Mouse (Mus musculus) embryonic facial prominence, embryonic 14.5 days (tissue): ENCODE data around the gene Fcrla. TPM values are rescaled to one million over a fixed set of nuclear protein-coding genes. Genes with fewer than 3 reads are reported as not detected.
"Not testable (repeated sequence)": the region's sequence is repeated elsewhere in the genome, so short reads cannot be mapped to it uniquely, and the experiment has no call there.

Source experiments
- ATAC-seq: fragments of 200-750 bp; cut with Nextera tagmentation; 2 replicates; pipeline ENCODE4 v1.8.0; 2017; ENCODE audit warnings: low read depth, moderate number of reproducible peaks, moderate TSS enrichment
- DNase-seq: peaks from one replicate; pipeline ENCODE4 v3.0.0-alpha.2; 2015; ENCODE audit warnings: low spot score
- H3K27ac ChIP-seq: fragments of 300-500 bp; sonication (generic); replicated peaks from 2 replicates; pipeline ENCODE4 v1.5.1; 2014; ENCODE audit warnings: low read depth, mild to moderate bottlenecking, low read length, moderate library complexity
- H3K27me3 ChIP-seq: fragments of 300-500 bp; sonication (generic); replicated peaks from 2 replicates; pipeline ENCODE4 v1.6.1; 2014; ENCODE audit warnings: low read length; ENCODE audit not compliant: control insufficient read depth, insufficient read depth
- H3K36me3 ChIP-seq: fragments of 300-500 bp; sonication (generic); 2 replicates; pipeline ENCODE4 v1.6.1; 2014; ENCODE audit warnings: low read length, mixed read lengths; ENCODE audit not compliant: control insufficient read depth, insufficient read depth
- H3K4me1 ChIP-seq: fragments of 300-500 bp; sonication (generic); 2 replicates; pipeline ENCODE4 v1.6.1; 2014; ENCODE audit warnings: antibody characterized with exemption, low read length; ENCODE audit not compliant: control insufficient read depth, insufficient read depth
- H3K4me2 ChIP-seq: fragments of 300-500 bp; sonication (generic); 2 replicates; pipeline ENCODE4 v1.6.1; 2014; ENCODE audit warnings: low read depth, mild to moderate bottlenecking, low read length, moderate library complexity, mixed read lengths
- H3K4me3 ChIP-seq: fragments of 300-500 bp; sonication (generic); 2 replicates; pipeline ENCODE4 v1.5.1; 2014; ENCODE audit warnings: low read depth, mild to moderate bottlenecking, low read length
- H3K9ac ChIP-seq: fragments of 300-500 bp; sonication (generic); 2 replicates; pipeline ENCODE4 v1.6.1; 2014; ENCODE audit warnings: low read depth, mild to moderate bottlenecking, low read length, moderate library complexity, mixed read lengths
- H3K9me3 ChIP-seq: fragments of 300-500 bp; sonication (generic); 2 replicates; pipeline ENCODE4 v1.6.1; 2016; ENCODE audit warnings: low read length; ENCODE audit not compliant: control insufficient read depth
- WGBS: fragments of 180-500 bp; shearing (Covaris S2); extraction: QIAGEN DNeasy Blood & Tissue Kit; methylation state at CpG from one replicate; pipeline ENCODE4 v1.1.7; 2014; 5-methylcytosine and 5-hydroxymethylcytosine counted together
- polyA plus RNA-seq: library from polyadenylated mRNA; unstranded; fragments of >200 nt; fragmentation: Nextera tagmentation; extraction: Ambion mirVana; gene quantifications from 2 replicates; pipeline ENCODE4 v1.2.1, GENCODE M21; 2014

The Fcrla gene
- polyA plus RNA-seq = not detected in 2 replicates

DNA sequence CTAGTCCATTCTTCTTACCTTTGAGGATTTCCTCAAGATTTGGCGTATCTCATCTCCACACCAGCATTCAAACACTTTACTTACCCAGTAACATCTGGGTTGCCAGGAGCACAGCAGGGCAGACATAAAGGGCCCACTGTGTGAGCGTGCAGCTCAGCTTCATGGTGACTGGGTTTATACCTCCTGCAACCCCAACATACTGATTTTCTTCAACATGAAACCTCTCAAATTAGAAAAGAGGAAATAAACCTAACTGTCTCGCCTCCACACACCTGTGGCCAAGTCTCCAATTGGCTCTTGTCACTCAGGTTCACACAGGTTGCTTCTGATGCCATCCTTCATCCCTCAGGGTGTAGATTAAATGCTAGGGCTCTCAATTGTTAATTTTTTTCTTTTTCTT, at the start of gene Fcrla:
Fcrla (minus strand) TSS at position 206 of the 400 bp plus-strand sequence.
- H3K4me1 ChIP-seq = no peaks in the 10 kb centered on the region
- H3K4me3 ChIP-seq = no peak within 1 kb of the TSS
- WGBS = 76% methylated on average over 3 of the region's 3 CpGs
- H3K9ac ChIP-seq = no peak within 1 kb of the TSS
- DNase-seq (no peak), ATAC-seq (no peak)
- no peak within 1 kb of the TSS for H3K4me2 ChIP-seq
- H3K27me3 ChIP-seq = no peaks in the 10 kb centered on the region
- H3K9me3 ChIP-seq = no peaks in the 10 kb centered on the region
- no peaks in the 10 kb centered on the region for H3K36me3 ChIP-seq
- no peak within 1 kb of the TSS for H3K27ac ChIP-seq

DNA sequence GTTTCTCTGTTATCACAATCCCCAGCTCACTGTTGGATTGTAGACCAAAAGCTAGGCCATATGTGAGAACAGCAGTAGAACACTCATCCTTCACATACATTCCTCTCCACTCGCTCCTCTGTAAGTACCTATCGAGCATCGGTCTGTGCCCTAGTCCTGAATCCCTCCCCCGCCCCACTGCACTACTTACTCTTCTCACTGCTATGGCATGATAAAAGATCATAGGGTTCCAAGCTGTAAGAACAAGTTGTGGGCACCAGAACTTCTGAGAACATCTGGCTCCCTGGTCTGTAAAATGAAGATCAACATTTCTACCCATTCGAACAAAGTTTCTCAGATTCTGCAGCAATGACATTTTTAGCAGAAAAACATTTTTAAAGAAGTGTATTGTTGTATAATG, 49.1 kb upstream of the Fcrla start, which contains the start of gene Fcgr2b:
Fcgr2b (minus strand) TSS at position 101 of the 400 bp plus-strand sequence.
- 85% methylated on average over 5 of the region's 5 CpGs for WGBS
- H3K4me1 ChIP-seq = no peaks in the 10 kb centered on the region

DNA sequence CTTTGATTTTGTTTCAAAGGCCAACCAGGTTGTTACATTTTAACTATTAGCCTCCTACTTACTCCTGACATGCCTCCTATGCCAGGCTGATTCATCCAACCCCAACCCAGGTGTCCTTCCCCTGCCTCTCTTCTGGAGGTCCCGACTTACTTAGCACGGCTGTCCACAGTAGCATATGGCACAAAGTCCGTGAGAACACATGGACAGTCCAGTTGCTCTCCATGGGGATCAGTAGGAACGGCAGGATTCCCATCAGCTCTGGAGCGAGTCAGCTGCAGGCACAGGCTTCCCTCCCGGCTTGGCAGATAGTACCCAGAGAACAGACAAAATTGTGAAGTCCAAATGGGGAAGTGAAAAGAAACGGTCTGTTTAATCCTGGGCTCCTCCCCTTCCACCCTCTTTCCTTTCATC, 48.4 kb upstream of the Fcrla start:
- Histone ChIP-seq H3K27ac (no peak overlapping the region), H3K36me3 (no peaks in the 10 kb centered on the region), H3K4me1 (no peaks in the 10 kb centered on the region), H3K9ac (no peak overlapping the region), H3K4me3 (no peak overlapping the region), H3K4me2 (no peak overlapping the region), H3K27me3 (no peaks in the 10 kb centered on the region), H3K9me3 (no peaks in the 10 kb centered on the region)
- no peak for ATAC-seq
- no peak for DNase-seq
- 66% methylated on average over 7 of the region's 7 CpGs for WGBS

More for the DNA sequence above, 49.1 kb upstream of the Fcrla start, which contains the start of gene Fcgr2b:
- Histone ChIP-seq H3K4me3 (no peak within 1 kb of the TSS), H3K36me3 (no peaks in the 10 kb centered on the region), H3K4me2 (no peak within 1 kb of the TSS), H3K27ac (no peak within 1 kb of the TSS), H3K9ac (no peak within 1 kb of the TSS), H3K27me3 (no peaks in the 10 kb centered on the region), H3K9me3 (no peaks in the 10 kb centered on the region)
- ATAC-seq (no peak), DNase-seq (no peak)

DNA sequence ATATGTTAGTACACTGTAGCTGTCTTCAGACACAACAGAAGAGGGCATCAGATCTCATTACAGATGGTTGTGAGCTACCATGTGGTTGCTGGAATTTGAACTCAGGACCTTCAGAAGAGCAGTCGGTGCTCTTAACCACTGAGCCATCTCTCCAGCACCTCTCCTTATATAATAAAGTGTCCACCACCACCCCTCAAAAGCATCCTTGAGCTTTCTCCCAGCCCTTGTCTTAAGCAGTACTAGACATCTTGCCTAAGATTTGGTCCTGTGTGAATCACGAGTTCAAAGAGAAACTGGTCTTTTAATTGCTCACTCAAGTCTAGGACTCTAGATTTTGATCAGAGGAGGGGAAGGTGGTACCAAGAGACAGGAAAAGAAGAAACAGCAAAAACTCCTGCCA, 48.0 kb upstream of the Fcrla start:
- not testable (repeated sequence) for H3K4me1 ChIP-seq, H3K27ac ChIP-seq, H3K27me3 ChIP-seq, H3K9me3 ChIP-seq, H3K4me2 ChIP-seq, H3K36me3 ChIP-seq, H3K4me3 ChIP-seq, ATAC-seq, DNase-seq, H3K9ac ChIP-seq
- 77% methylated on average over 2 of the region's 2 CpGs for WGBS

DNA sequence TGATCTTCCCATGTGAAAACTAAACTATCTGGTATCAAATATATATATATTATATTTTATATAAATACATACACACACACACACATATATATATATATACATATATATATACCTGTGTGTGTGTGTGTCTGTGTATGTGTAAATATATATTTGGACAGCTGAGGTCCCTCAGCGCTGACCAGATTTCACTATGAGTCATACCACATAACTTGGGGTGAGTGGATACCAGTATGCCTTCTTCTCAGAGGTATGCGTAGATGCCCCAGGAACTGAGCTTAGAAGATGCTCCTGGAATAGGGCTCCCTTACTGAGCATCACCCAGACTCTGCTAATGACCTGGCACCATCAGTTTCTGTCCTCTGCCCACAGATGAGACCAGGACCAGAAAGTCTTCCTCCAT, 47.4 kb upstream of the Fcrla start:
- H3K4me2 ChIP-seq = no peak overlapping the region
- no peak overlapping the region for H3K9ac ChIP-seq
- H3K4me1 ChIP-seq = no peaks in the 10 kb centered on the region
- 97% methylated on average over 2 of the region's 2 CpGs for WGBS
- H3K9me3 ChIP-seq = no peaks in the 10 kb centered on the region
- H3K27ac ChIP-seq = no peak overlapping the region
- ATAC-seq (no peak), DNase-seq (no peak)
- H3K27me3 ChIP-seq = no peaks in the 10 kb centered on the region
- no peak overlapping the region for H3K4me3 ChIP-seq
- H3K36me3 ChIP-seq = no peaks in the 10 kb centered on the region

DNA sequence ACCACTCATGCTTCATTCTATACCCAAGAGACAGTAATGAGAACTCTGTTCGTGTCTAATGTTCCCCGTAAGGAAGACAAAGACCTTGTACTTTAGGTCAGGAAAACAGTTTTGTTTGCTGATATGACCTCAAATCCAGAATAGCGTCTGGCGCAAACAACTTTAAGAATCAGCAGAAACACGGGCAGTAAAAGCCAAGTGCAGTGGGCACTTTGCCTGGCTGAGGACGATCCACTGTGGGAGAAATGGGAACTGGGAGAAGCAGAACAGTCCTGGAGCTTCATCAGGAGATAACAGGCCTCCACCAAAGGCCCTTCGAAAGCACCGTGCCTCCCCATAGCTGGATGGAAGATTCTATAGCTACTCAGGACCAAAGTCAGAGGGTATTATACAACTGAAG, 46.8 kb upstream of the Fcrla start:
- WGBS = 91% methylated on average over 8 of the region's 8 CpGs
- H3K36me3 ChIP-seq = no peaks in the 10 kb centered on the region
- no peak for ATAC-seq
- no peak for DNase-seq
- H3K4me1 ChIP-seq = no peaks in the 10 kb centered on the region
- H3K9me3 ChIP-seq = no peaks in the 10 kb centered on the region
- no peak overlapping the region for H3K27ac ChIP-seq
- no peaks in the 10 kb centered on the region for H3K27me3 ChIP-seq
- no peak overlapping the region for H3K4me2 ChIP-seq
- H3K4me3 ChIP-seq = no peak overlapping the region
- H3K9ac ChIP-seq = no peak overlapping the region

DNA sequence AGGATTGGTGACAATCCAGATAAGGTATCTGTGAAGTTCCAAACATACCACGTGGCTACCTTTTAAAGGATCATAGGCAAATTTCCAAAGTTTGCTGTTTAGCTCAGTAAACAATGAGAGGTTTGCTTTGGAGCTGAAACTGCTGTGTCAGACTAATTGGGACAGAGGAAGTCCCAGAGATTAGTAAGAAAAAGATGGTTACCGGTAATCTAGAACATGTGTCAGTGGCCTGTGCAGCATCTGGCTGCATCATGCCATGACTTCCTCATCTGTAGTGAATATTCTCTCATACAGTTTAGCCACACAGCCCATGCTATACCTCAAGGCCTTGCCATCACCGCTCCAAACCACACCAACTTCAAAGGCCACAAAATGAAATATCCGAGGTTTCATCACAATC, 45.6 kb upstream of the Fcrla start:
- no peaks in the 10 kb centered on the region for H3K9me3 ChIP-seq
- DNase-seq = peak; percentile 6
- no peaks in the 10 kb centered on the region for H3K4me1 ChIP-seq
- H3K9ac ChIP-seq = no peak overlapping the region
- no peaks in the 10 kb centered on the region for H3K36me3 ChIP-seq
- no peak overlapping the region for H3K27ac ChIP-seq
- no peaks in the 10 kb centered on the region for H3K27me3 ChIP-seq
- H3K4me2 ChIP-seq = no peak overlapping the region
- ATAC-seq = no peak
- H3K4me3 ChIP-seq = no peak overlapping the region
- WGBS = 54% methylated on average over 4 of the region's 4 CpGs

DNA sequence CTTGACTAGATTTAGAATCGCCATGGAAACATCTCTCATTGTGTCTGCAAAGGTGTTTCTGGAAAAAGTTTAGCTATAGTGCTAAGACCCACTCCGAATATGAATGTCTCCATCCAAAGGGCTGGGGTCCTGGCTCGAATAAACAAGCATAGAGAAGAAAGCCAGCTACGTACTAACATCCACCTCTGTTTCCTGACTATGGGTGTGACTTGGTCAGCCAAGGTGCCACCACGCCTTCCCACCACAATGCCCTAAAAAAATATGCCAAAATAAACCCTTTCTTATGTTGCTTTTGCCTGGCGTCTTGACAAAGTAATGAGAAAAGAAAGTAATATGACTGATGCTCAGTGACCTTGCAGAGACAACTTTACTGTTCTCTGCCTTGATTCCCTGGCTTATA, 45.1 kb upstream of the Fcrla start:
- H3K9ac ChIP-seq = no peak overlapping the region

DNA sequence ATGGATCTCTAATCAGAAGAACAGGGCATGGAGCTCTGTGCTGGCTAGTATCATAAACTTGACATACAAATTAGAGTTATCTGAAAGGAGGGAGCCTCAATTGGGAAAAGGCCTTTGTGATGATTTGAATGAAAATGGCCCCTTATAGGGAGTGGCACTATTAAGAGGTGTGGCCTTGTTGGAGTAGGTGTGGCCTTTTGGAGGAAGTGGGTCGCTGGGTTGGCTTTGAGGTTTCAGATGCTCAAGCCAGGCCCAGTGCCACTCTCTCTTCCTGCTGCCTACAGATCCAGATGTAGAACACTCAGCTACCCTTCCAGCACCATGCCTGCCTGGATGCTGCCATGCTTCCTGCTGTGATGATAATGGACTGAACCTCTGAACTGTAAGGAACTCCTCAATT, 41.2 kb upstream of the Fcrla start:
- no peak for DNase-seq
- Histone ChIP-seq H3K4me3 (no peak overlapping the region), H3K4me2 (no peak overlapping the region), H3K9me3 (no peaks in the 10 kb centered on the region), H3K9ac (no peak overlapping the region), H3K27me3 (no peaks in the 10 kb centered on the region), H3K4me1 (no peaks in the 10 kb centered on the region), H3K27ac (no peak overlapping the region), H3K36me3 (no peaks in the 10 kb centered on the region)
- no peak for ATAC-seq
- 88% methylated on average over 1 of the region's 1 CpGs for WGBS

More for the DNA sequence above, 45.1 kb upstream of the Fcrla start:
- Histone ChIP-seq H3K36me3 (no peaks in the 10 kb centered on the region), H3K27me3 (no peaks in the 10 kb centered on the region), H3K27ac (no peak overlapping the region), H3K4me2 (no peak overlapping the region), H3K4me1 (no peaks in the 10 kb centered on the region), H3K9me3 (no peaks in the 10 kb centered on the region), H3K4me3 (no peak overlapping the region)
- WGBS = 77% methylated on average over 6 of the region's 6 CpGs
- ATAC-seq = no peak
- no peak for DNase-seq
